Comparison of ENCODE assay signal across 34 mouse cellular contexts in the genomic region with DNA sequence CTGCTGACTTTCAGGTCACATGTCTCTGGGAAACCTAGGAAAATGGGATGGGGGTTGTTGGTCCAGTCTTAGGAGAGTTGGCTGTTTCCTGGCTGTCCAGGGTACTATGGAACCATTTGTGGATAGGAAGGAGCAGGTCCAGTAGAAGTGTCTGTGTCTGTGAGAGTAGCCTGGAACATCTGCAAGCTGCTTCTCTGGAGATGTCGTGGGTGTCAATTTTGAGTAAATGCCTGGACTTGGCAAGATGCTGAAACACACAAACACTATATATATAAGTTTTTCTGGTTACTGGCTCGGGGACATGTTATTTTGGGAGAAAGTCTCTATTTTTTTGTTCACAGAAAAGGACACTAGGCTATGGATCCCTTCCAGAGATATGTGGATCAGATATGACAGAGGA. TPM values are rescaled to one million over a fixed set of nuclear protein-coding genes. Genes with fewer than 3 reads are reported as not detected.
"Had no signal": no experiment of that assay in that cellular context is flagged by ENCODE, and none has a peak within 500 bp of the region (broad histone marks: within the 10 kb centered on the region; RNA-seq: fewer than 3 reads in every experiment).

No protein-coding gene starts in this region.

- H3K36me3 ChIP-seq: limb, embryonic 10.5 days; limb, embryonic 12.5 days; limb, embryonic 13.5 days; limb, embryonic 15.5 days; liver, embryonic 12.5 days; liver, embryonic 13.5 days; liver, embryonic 15.5 days; lung, embryonic 15.5 days; midbrain, embryonic 10.5 days; midbrain, embryonic 12.5 days; midbrain, embryonic 13.5 days; midbrain, embryonic 15.5 days had no signal

- H3K4me1 ChIP-seq: limb, embryonic 10.5 days; limb, embryonic 12.5 days; limb, embryonic 13.5 days; limb, embryonic 15.5 days; liver, embryonic 12.5 days; liver, embryonic 13.5 days; liver, embryonic 15.5 days; lung, embryonic 15.5 days; megakaryocyte, embryonic 14.5 days; midbrain, embryonic 10.5 days; midbrain, embryonic 12.5 days; midbrain, embryonic 13.5 days; midbrain, embryonic 15.5 days had no signal

- H3K27me3 ChIP-seq: limb, embryonic 12.5 days; limb, embryonic 13.5 days; limb, embryonic 15.5 days; liver, embryonic 12.5 days; liver, embryonic 13.5 days; liver, embryonic 15.5 days; lung, embryonic 15.5 days; megakaryocyte, embryonic 14.5 days; midbrain, embryonic 12.5 days; midbrain, embryonic 13.5 days; midbrain, embryonic 15.5 days had no signal

- H3K9ac ChIP-seq: limb, embryonic 12.5 days; limb, embryonic 13.5 days; limb, embryonic 15.5 days; liver, embryonic 12.5 days; liver, embryonic 13.5 days; liver, embryonic 14.5 days; liver, embryonic 15.5 days; liver, postnatal 0 days; lung, embryonic 14.5 days; lung, embryonic 15.5 days; midbrain, embryonic 12.5 days; midbrain, embryonic 13.5 days; midbrain, embryonic 15.5 days had no signal

- DNase-seq: left cerebral cortex, postnatal 4 days; liver; liver, embryonic 13.5 days; liver, postnatal 0 days; lung, adult 18-20 months; lung, adult 2 months; lung, embryonic 14.5 days; lung, postnatal 10 days; lung, postnatal 14 days; lung, postnatal 36 days; lung, postnatal 4 days had no signal

- H3K27ac ChIP-seq: left cerebral cortex, adult 2 months; limb, embryonic 10.5 days; limb, embryonic 12.5 days; limb, embryonic 13.5 days; limb, embryonic 15.5 days; liver, embryonic 12.5 days; liver, embryonic 13.5 days; liver, embryonic 14.5 days; liver, embryonic 15.5 days; lung, embryonic 15.5 days; macrophage; midbrain, embryonic 10.5 days; midbrain, embryonic 12.5 days; midbrain, embryonic 13.5 days; midbrain, embryonic 15.5 days had no signal

- H3K9me3 ChIP-seq: limb, embryonic 10.5 days; limb, embryonic 12.5 days; limb, embryonic 13.5 days; limb, embryonic 15.5 days; liver, embryonic 12.5 days; liver, embryonic 13.5 days; liver, embryonic 15.5 days; lung, embryonic 15.5 days; megakaryocyte, embryonic 14.5 days; midbrain, embryonic 10.5 days; midbrain, embryonic 12.5 days; midbrain, embryonic 13.5 days; midbrain, embryonic 15.5 days had no signal

- H3K4me3 ChIP-seq: left cerebral cortex, adult 2 months; limb, embryonic 10.5 days; limb, embryonic 12.5 days; limb, embryonic 13.5 days; limb, embryonic 15.5 days; liver, embryonic 12.5 days; liver, embryonic 13.5 days; liver, embryonic 15.5 days; lung, embryonic 15.5 days; megakaryocyte, embryonic 14.5 days; midbrain, embryonic 10.5 days; midbrain, embryonic 12.5 days; midbrain, embryonic 13.5 days; midbrain, embryonic 15.5 days; myocyte had no signal

- ATAC-seq: liver, embryonic 12.5 days; liver, postnatal 0 days; lung, postnatal 0 days; midbrain, embryonic 13.5 days; midbrain, embryonic 15.5 days; midbrain, embryonic 16.5 days had no signal

- H3K4me2 ChIP-seq: limb, embryonic 12.5 days; limb, embryonic 13.5 days; limb, embryonic 15.5 days; liver, embryonic 11.5 days; liver, embryonic 12.5 days; liver, embryonic 13.5 days; liver, embryonic 15.5 days; lung, embryonic 14.5 days; lung, embryonic 15.5 days; midbrain, embryonic 11.5 days; midbrain, embryonic 12.5 days; midbrain, embryonic 13.5 days; midbrain, embryonic 15.5 days had no signal

RNA-seq across cellular contexts. Expression of a gene that starts 49.0 kb away (rescaled TPM):
- polyA plus RNA-seq: limb, embryonic 11.5 days; limb, embryonic 12.5 days; liver, adult 2 months; liver, embryonic 12.5 days; liver, embryonic 13.5 days; liver, embryonic 14.5 days; liver, embryonic 15.5 days; liver, embryonic 16.5 days; liver, postnatal 0 days; lung, embryonic 14.5 days; lung, postnatal 0 days; macrophage; midbrain, embryonic 13.5 days; myocyte had no signal
